Mouse (Mus musculus): ENCODE measurements at regions not wholly inside any gene's neighbourhood (a gene's known extent, or its start where the extent isn't known, plus 50 kb on each side); places are given as distances from the start of the nearest gene placed in this dataset.

- Histone ChIP-seq H3K9ac (ENCODE audit: control insufficient read depth, low read depth, low read length, poor library complexity, severe bottlenecking) (no peak overlapping the region), H3K79me2 (ENCODE audit: control insufficient read depth, insufficient read depth, low read length, poor library complexity) (no peaks in the 10 kb centered on the region), H3K36me3 (ENCODE audit: control insufficient read depth in 1 of 2, insufficient read depth in 2 of 2, low read length in 2 of 2) (no peaks in the 10 kb centered on the region), H3K4me3 (ENCODE audit: control insufficient read depth in 1 of 2, insufficient read depth in 1 of 2, low read depth in 2 of 2, low read length in 2 of 2) (no peak overlapping the region), H3K27me3 (ENCODE audit: control insufficient read depth in 1 of 2, insufficient read depth in 2 of 2, low read length in 2 of 2) (no peaks in the 10 kb centered on the region), H3K9me3 (replicated peaks; ENCODE audit: insufficient read depth, low read length) (no peaks in the 10 kb centered on the region), H3K27ac (ENCODE audit: control insufficient read depth, low read depth, low read length) (no peak overlapping the region), H3K4me1 (ENCODE audit: control insufficient read depth in 1 of 2, insufficient read depth in 2 of 2, low read length in 2 of 2) (no peaks in the 10 kb centered on the region)
- no peak for DNase-seq (ENCODE audit: low read depth, low spot score)
- no peak for TF ChIP-seq JUND (IDR thresholded peaks at IDR 0.05; ENCODE audit: low read depth, low read length)
- TF ChIP-seq RCOR1 (IDR thresholded peaks at IDR 0.05; ENCODE audit: low read depth, low read length) = no peak
- TF ChIP-seq KAT2A (conservative IDR thresholded peaks at IDR 0.05; ENCODE audit: low read depth, low read length) = no peak
- TF ChIP-seq MEF2A (IDR thresholded peaks at IDR 0.05; ENCODE audit: extremely low read depth, insufficient replicate concordance, low read depth, low read length, poor library complexity, severe bottlenecking) = no peak
- no peak for TF ChIP-seq EP300 (IDR thresholded peaks at IDR 0.05; ENCODE audit: low read depth in 1 of 2, low read length in 2 of 2)
- TF ChIP-seq HCFC1 (IDR thresholded peaks at IDR 0.05; ENCODE audit: low read depth, low read length) = no peak
- no peak for TF ChIP-seq UBTF (IDR thresholded peaks at IDR 0.05; ENCODE audit: borderline replicate concordance, insufficient read depth, low read depth, low read length)
- no peak for TF ChIP-seq MXI1 (IDR thresholded peaks at IDR 0.05; ENCODE audit: low read depth, low read length)
- no peak for TF ChIP-seq GABPA (IDR thresholded peaks at IDR 0.05; ENCODE audit: low read depth, low read length)
- TF ChIP-seq USF1 (IDR thresholded peaks at IDR 0.05; ENCODE audit: low read depth, low read length) = no peak
- TF ChIP-seq E2F4 (IDR thresholded peaks at IDR 0.05; ENCODE audit: borderline replicate concordance, low read depth, low read length) = no peak
- no peak for TF ChIP-seq MAFK (IDR thresholded peaks at IDR 0.05; ENCODE audit: borderline replicate concordance, low read depth, low read length)
- no peak for TF ChIP-seq BHLHE40 (IDR thresholded peaks at IDR 0.05; ENCODE audit: borderline replicate concordance, low read depth, low read length)
Observed at GRCm38 (mm10) chr16:15252666-15253347, 64.5 kb upstream of the Gm21897 start.

- H3K36me3 ChIP-seq (ENCODE audit: control insufficient read depth in 1 of 2, insufficient read depth in 2 of 2, low read length in 2 of 2) = no peaks in the 10 kb centered on the region
- no peaks in the 10 kb centered on the region for H3K9me3 ChIP-seq (replicated peaks; ENCODE audit: insufficient read depth, low read length)
- H3K9ac ChIP-seq (ENCODE audit: control insufficient read depth, low read depth, low read length, poor library complexity, severe bottlenecking) = no peak overlapping the region
- no peaks in the 10 kb centered on the region for H3K27me3 ChIP-seq (ENCODE audit: control insufficient read depth in 1 of 2, insufficient read depth in 2 of 2, low read length in 2 of 2)
- DNase-seq (ENCODE audit: low read depth, low spot score) = no peak
- TF ChIP-seq GATA1 (IDR thresholded peaks at IDR 0.05; ENCODE audit: low read depth, low read length) (no peak), USF1 (IDR thresholded peaks at IDR 0.05; ENCODE audit: low read depth, low read length) (no peak), POLR2A (IDR thresholded peaks at IDR 0.05; ENCODE audit: control insufficient read depth in 1 of 2, insufficient read depth in 1 of 2, low read depth in 1 of 2, low read length in 2 of 2, poor library complexity in 1 of 2) (no peak), ZC3H11A (IDR thresholded peaks at IDR 0.05; ENCODE audit: low read depth, low read length) (no peak), SMC3 (IDR thresholded peaks at IDR 0.05; ENCODE audit: low read depth, low read length) (no peak), JUND (IDR thresholded peaks at IDR 0.05; ENCODE audit: low read depth, low read length) (no peak), MAFK (IDR thresholded peaks at IDR 0.05; ENCODE audit: borderline replicate concordance, low read depth, low read length) (no peak), MEF2A (IDR thresholded peaks at IDR 0.05; ENCODE audit: extremely low read depth, insufficient replicate concordance, low read depth, low read length, poor library complexity, severe bottlenecking) (no peak), ZNF384 (IDR thresholded peaks at IDR 0.05; ENCODE audit: low read depth, low read length) (no peak), UBTF (IDR thresholded peaks at IDR 0.05; ENCODE audit: borderline replicate concordance, insufficient read depth, low read depth, low read length) (no peak), NELFE (IDR thresholded peaks at IDR 0.05; ENCODE audit: low read depth, low read length) (no peak)
- no peak overlapping the region for H3K27ac ChIP-seq (ENCODE audit: control insufficient read depth, low read depth, low read length)
- no peaks in the 10 kb centered on the region for H3K79me2 ChIP-seq (ENCODE audit: control insufficient read depth, insufficient read depth, low read length, poor library complexity)
- no peak overlapping the region for H3K4me3 ChIP-seq (ENCODE audit: control insufficient read depth in 1 of 2, insufficient read depth in 1 of 2, low read depth in 2 of 2, low read length in 2 of 2)
- no peaks in the 10 kb centered on the region for H3K4me1 ChIP-seq (ENCODE audit: control insufficient read depth in 1 of 2, insufficient read depth in 2 of 2, low read length in 2 of 2)
Observed at GRCm38 (mm10) chr16:15253348-15253693, 63.9 kb upstream of the Gm21897 start.
